Mouse (Mus musculus): Measurements from ENCODE around the gene Zfp609. TPM values are rescaled to one million over a fixed set of nuclear protein-coding genes. Genes with fewer than 3 reads are reported as not detected.

Zfp609 gene
- polyA plus RNA-seq (2016; fragmentation: Nextera tagmentation; extraction: Ambion mirVana) = 12.1 and 12.8 TPM in 2 replicates

DNA sequence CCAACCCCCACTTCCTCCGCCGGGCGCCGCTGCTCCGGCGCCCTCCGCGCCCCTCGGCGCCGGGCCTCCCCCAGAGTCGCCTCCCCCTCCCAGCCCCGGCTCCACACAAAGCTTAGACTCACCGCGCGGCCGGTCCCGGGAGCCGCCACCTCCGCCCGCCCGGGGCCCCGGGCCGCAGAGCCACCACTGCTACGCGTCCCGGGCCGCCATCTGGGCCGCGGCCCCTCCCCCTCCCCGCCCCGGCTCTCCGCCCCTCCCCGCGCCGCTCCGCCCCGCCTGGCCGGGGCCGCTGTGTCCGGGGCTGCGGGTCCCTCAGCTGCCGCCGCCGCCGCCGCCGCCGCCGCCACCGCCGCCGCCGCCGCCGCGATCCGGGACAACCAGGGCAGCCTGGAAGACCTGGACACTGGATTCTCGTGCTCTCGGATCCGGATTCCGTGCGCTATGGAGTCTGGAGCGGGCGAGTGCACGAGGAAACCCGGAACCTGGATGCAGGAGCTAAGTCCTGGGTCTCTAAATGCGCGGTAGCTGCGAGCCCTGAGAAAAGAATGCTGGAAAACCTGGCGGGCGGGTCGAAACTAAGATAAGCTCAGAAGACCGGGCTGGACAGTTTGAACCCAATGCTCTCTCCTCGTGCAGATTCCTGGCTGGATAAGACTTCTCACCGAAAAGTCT, at the start of gene Zfp609:
TSS of gene Zfp609 (minus strand) at position 221 of the 672 bp plus-strand sequence.
- Histone ChIP-seq H3K27ac (peak within 1 kb of the TSS; percentile 96), H3K4me3 (peak within 1 kb of the TSS; percentile 95), H3K27me3 (replicated peaks) (no peaks in the 10 kb centered on the region; the same call in 1 of the 2 replicates), H3K4me2 (replicated peaks) (peak within 1 kb of the TSS; percentile 69), H3K4me1 (peaks cover 47% of the 10 kb centered on the region), H3K36me3 (no peaks in the 10 kb centered on the region), H3K9me3 (no peaks in the 10 kb centered on the region), H3K9ac (peak within 1 kb of the TSS; percentile 97)
- ATAC-seq (ENCODE audit: low FRiP score, low read depth) = peak; percentile 82
- WGBS = under 1% methylated on average over 68 of the region's 76 CpGs

DNA sequence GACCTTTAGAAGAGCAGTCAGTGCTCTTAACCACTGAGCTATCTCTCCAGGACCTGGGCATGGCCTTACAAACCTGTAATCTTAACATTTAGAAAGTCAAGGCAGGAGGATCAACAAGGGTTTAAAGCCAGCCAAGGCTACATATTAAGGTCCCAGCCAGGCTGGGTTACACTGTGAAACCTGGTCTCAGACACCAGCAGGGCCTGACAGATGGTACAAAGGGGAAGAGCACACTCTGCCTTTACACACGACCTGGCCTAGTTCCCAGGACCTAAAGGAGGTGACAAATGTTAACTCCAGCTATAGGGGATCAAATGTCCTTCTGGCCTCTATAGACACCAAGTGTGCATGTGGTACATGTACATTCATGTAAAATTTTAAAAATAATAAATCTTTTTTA, 32.3 kb upstream of the Zfp609 start:
- Histone ChIP-seq H3K4me2 (replicated peaks) (no peak overlapping the region), H3K27ac (no peak overlapping the region), H3K9ac (no peak overlapping the region), H3K4me1 (no peaks in the 10 kb centered on the region), H3K9me3 (no peaks in the 10 kb centered on the region), H3K36me3 (peaks cover 47% of the 10 kb centered on the region), H3K27me3 (replicated peaks) (no peaks in the 10 kb centered on the region), H3K4me3 (no peak overlapping the region)
- WGBS = 61% methylated on average over 1 of the region's 1 CpGs
- no peak for ATAC-seq (ENCODE audit: low FRiP score, low read depth)

DNA sequence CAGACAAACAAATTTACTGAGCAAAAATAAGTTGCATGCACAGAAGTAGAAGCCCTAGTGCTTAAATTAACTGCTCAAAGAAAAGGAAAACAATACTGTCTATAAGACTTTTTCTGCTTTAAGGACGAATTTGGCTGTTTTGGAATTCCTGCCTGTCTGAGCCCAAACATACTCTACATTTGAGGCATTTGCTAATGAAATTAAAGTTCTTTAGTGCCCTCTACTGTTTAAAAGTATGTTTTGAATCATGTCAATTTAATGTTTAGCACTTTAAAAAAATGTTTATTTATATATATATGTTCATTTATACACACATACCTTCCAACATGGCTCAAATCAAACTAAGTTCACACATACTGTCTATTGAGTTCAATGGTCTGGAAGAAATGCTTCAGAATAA, 22.8 kb upstream of the Zfp609 start:
- H3K9me3 ChIP-seq = no peaks in the 10 kb centered on the region
- H3K4me1 ChIP-seq = peaks cover 18% of the 10 kb centered on the region
- no peak overlapping the region for H3K4me2 ChIP-seq (replicated peaks)
- peaks cover 8% of the 10 kb centered on the region; the same call in 1 of the 2 replicates for H3K36me3 ChIP-seq
- no peak overlapping the region for H3K9ac ChIP-seq
- ATAC-seq (ENCODE audit: low FRiP score, low read depth) = no peak
- 26% methylated on average over 1 of the region's 1 CpGs for WGBS
- H3K4me3 ChIP-seq = no peak overlapping the region
- no peaks in the 10 kb centered on the region for H3K27me3 ChIP-seq (replicated peaks)
- no peak overlapping the region for H3K27ac ChIP-seq

DNA sequence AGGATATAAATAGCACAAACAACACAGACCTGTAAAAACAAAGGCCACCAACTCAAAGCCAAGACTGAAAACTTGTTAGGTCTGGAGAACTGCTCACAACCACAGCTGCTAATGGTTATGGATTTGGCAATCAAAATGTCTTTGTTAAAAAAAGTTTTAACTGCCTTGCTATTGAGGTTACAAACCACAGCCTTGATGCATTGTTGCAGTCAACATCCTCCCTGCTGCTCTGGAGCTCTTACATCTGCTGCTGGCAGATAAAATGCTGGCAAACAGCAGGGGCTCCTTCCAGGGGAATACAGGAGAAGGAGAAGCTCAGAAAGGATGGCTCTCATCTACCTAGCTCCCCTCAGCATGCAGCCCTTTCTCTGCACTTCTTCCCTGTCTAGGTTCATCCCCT, 20.8 kb upstream of the Zfp609 start:
- Histone ChIP-seq H3K9ac (no peak overlapping the region), H3K4me3 (no peak overlapping the region), H3K36me3 (peaks cover 3% of the 10 kb centered on the region; the same call in 1 of the 2 replicates), H3K4me1 (peaks cover 22% of the 10 kb centered on the region), H3K9me3 (no peaks in the 10 kb centered on the region), H3K27me3 (replicated peaks) (no peaks in the 10 kb centered on the region), H3K4me2 (replicated peaks) (no peak overlapping the region), H3K27ac (no peak overlapping the region)
- ATAC-seq (ENCODE audit: low FRiP score, low read depth) = no peak

DNA sequence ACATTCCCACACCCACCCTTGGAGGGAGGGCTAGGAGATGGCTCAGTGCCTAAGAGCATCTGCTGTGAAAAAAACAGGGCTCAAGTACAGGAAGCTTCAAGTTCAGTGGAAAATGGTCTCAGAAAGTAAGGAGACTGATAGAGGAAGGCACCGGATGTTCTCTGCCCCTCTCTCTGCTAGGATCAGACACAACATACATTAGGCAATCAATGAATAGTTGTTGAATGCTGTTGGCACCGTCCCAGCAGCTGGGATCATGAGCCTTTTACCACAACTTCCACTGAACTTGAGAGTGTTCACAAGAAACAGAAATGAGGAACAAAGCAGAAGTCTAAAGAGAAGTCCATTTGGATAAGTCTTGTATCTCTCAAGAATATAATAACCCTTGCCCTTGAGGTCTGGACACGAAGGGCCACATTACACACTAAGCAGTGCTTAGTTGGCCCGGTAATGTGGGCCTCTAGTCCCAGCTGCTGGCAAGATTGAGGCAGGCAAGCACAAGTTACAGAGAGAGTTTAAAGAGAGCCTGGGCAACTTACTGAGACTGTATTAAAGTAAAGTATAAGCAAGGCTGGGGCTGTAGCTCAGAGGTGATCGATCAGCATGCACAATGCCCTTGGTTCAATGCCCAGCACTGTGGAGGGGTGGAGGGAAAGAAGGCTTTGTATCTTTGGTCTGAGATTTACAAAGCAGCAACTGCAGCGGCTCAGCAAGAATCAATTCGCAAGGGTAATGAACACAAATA, 17.2 kb upstream of the Zfp609 start:
- Histone ChIP-seq H3K4me1 (peaks cover 22% of the 10 kb centered on the region), H3K4me2 (replicated peaks) (no peak overlapping the region), H3K4me3 (no peak overlapping the region), H3K9ac (no peak overlapping the region), H3K27ac (0 out of 2 replicates have a peak overlapping the region, but pooled peaks have one; percentile 17), H3K9me3 (no peaks in the 10 kb centered on the region), H3K36me3 (no peaks in the 10 kb centered on the region; the same call in 1 of the 2 replicates), H3K27me3 (replicated peaks) (no peaks in the 10 kb centered on the region)
- 41% methylated on average over 7 of the region's 7 CpGs for WGBS
- no peak for ATAC-seq (ENCODE audit: low FRiP score, low read depth)

DNA sequence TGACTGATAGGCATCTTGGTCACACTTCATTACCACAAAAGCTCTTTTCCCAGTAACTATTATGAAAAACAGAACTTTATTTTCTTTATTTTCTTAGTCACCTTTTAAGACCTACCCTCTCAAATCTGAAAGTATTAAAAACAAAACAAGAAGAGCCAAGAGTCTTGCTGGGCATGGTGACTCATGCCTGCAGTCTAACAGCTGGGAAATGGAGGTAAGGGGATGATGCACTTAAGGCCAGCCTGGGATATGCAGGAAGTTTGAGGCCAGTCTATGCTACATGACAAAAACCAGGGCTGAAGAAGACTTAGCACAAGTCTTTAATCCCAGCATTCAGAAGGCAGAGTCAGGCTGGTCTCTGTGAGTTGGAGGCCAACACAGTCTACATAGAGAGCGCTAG, 12.5 kb upstream of the Zfp609 start:
- Histone ChIP-seq H3K27me3 (replicated peaks) (no peaks in the 10 kb centered on the region), H3K36me3 (peaks cover 7% of the 10 kb centered on the region), H3K4me2 (replicated peaks) (no peak overlapping the region), H3K9me3 (no peaks in the 10 kb centered on the region), H3K4me3 (no peak overlapping the region), H3K4me1 (peaks cover 7% of the 10 kb centered on the region), H3K27ac (no peak overlapping the region), H3K9ac (no peak overlapping the region)
- 100% methylated on average over 1 of the region's 1 CpGs for WGBS
- ATAC-seq (ENCODE audit: low FRiP score, low read depth) = no peak

DNA sequence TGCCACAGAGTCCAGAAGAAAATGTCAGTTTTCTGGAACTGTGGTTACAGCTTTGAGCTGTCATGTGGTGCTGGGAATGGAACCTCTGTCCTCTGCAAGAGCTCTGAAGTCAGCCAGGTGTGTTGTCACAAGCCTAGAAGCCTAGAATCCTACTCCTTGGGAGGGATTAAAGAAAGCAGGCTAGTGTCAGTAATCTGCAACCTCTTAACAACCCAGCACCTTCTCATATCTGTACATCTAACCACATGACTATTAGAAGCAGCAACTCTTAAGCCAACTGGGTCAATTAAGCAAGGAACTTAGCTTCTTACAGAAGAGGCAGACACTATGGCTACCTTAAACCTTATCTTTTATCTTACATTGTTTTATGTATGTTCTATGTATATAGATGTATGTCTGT, 9.6 kb upstream of the Zfp609 start:
- peaks cover 4% of the 10 kb centered on the region for H3K4me1 ChIP-seq
- peaks cover 7% of the 10 kb centered on the region for H3K36me3 ChIP-seq
- H3K4me3 ChIP-seq = no peak overlapping the region
- H3K9me3 ChIP-seq = no peaks in the 10 kb centered on the region
- H3K27ac ChIP-seq = no peak overlapping the region
- H3K27me3 ChIP-seq (replicated peaks) = no peaks in the 10 kb centered on the region
- no peak overlapping the region for H3K9ac ChIP-seq
- no peak for ATAC-seq (ENCODE audit: low FRiP score, low read depth)
- H3K4me2 ChIP-seq (replicated peaks) = no peak overlapping the region

DNA sequence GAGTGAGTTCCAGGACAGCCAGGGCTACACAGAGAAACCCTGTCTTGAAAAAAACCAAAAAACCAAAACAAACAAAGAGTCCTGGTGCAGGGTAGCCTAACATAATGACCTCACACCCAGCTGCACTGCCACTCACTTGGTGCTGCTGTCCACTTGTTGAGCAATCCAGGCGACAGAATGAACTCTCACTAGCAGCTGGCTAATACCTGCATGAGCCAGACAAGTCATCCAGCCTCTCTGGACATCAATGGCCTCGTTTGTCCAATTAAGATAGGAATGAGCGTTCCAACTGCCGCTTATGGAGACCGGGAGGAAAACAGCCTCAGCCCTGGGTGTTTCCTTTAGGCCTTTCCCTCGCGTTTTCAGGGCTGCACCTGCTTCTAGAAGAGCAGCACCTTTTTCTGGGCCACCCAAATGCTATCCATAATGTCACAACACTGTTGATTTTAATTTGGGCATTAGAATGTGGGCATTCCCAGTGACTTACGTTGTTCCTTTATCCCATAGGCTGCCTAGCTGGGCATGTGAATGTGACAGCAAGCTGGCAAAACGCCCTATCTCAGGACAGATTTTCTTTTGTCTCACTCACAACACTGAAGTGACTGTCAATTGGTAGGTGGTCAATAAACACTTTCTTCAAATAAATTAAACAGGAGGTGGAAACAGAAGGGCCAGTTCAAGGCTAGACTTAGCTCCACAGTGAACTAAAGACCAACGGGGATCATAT, 7.4 kb upstream of the Zfp609 start:
- Histone ChIP-seq H3K9me3 (no peaks in the 10 kb centered on the region), H3K4me2 (replicated peaks) (no peak overlapping the region), H3K9ac (no peak overlapping the region), H3K36me3 (peaks cover 7% of the 10 kb centered on the region; the same call in 1 of the 2 replicates), H3K4me1 (peaks cover 11% of the 10 kb centered on the region), H3K4me3 (no peak overlapping the region), H3K27me3 (replicated peaks) (no peaks in the 10 kb centered on the region), H3K27ac (0 out of 2 replicates have a peak overlapping the region, but pooled peaks have one; percentile 3)
- WGBS = 50% methylated on average over 10 of the region's 10 CpGs
- ATAC-seq (ENCODE audit: low FRiP score, low read depth) = no peak

DNA sequence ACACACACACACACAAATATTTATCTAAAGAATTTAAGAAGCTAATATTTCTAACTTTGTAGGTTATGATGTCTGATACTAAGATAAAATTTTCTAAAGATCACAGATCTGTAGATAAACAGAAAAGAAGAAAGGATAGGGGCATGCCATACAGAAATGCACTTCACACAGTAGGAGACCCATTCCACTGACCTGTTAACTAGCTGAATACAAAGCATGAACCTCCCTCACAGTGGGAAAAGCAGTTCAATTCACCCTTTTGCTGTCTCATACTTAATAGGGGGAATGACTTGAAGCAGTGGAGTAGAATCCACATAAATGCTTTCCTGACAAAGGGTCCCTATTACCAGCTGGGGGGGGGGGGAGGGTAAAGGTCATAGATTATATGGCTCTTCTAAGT, 6.3 kb upstream of the Zfp609 start:
- Histone ChIP-seq H3K36me3 (peaks cover 7% of the 10 kb centered on the region; the same call in 1 of the 2 replicates), H3K4me2 (replicated peaks) (no peak overlapping the region), H3K27ac (no peak overlapping the region), H3K9ac (no peak overlapping the region), H3K4me1 (peaks cover 15% of the 10 kb centered on the region), H3K27me3 (replicated peaks) (no peaks in the 10 kb centered on the region), H3K9me3 (no peaks in the 10 kb centered on the region), H3K4me3 (no peak overlapping the region)
- ATAC-seq (ENCODE audit: low FRiP score, low read depth) = peak; percentile 66; the same call in 1 of the 2 replicates

DNA sequence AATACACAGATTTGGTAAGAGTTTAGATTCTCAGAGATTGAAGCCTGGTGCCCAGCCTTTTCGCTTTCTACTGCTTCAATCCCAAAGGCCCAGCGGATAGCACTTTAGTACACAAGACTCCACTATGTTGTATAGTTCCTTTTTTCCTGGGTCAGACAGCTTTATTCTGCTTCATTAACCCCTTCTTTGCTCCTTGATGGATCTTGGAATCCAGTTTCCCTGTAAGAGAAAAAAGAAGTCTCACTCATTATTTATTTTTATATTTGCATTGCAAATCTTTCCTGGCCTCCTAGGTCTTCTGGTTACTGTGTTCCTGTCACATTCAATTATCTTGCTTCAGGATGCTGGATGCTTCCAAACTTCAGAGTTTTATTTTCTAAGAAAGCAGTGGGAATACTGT, 5.9 kb upstream of the Zfp609 start:
- H3K4me1 ChIP-seq = peaks cover 19% of the 10 kb centered on the region

DNA sequence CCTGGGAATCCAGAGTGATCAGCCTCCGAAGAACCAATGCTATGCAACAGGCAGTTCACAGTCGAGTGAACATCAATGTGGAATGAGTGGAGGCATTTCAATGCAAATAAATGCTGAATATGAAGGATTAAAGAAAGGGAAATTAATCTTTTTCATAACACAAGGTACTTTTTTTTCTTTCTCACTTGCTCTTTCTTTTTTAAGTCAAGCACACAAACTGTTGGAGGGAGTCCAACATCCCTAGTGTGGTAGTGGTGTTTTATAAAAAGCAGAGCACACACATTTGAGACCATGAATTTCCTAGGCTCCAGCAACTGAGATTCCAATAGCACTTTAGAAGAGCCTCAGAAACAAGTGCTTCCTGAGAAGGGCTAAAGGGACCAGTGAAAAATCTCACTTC, 4.7 kb upstream of the Zfp609 start:
- no peak overlapping the region for H3K27ac ChIP-seq
- ATAC-seq (ENCODE audit: low FRiP score, low read depth) = no peak
- H3K4me3 ChIP-seq = no peak overlapping the region

More for the DNA sequence above, 5.9 kb upstream of the Zfp609 start:
- Histone ChIP-seq H3K4me3 (no peak overlapping the region), H3K27ac (no peak overlapping the region), H3K36me3 (peaks cover 4% of the 10 kb centered on the region; the same call in 1 of the 2 replicates), H3K4me2 (replicated peaks) (no peak overlapping the region), H3K9me3 (no peaks in the 10 kb centered on the region), H3K27me3 (replicated peaks) (no peaks in the 10 kb centered on the region; the same call in 1 of the 2 replicates), H3K9ac (no peak overlapping the region)
- 0 out of 2 replicates have a peak, but pooled peaks have one; percentile 56 for ATAC-seq (ENCODE audit: low FRiP score, low read depth)
- WGBS = 12% methylated on average over 2 of the region's 2 CpGs

DNA sequence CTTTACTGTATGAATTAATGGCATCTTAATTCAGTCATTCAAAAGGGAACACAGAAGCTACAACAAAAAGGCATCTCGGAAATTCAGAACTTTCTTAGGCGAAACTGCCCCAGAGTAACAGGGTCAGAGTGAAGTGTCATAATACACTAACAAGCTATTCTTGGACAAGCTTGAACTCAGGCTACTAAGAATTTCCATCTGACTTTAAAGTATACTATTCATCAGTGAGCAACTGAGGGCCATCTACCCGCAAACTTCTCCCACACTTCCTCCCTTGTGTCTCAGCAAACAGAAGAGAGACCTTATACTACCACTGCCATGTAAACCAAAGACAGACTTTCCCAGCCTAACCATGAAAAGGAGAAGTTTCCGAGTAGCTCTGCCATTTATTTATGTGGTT, 3.8 kb upstream of the Zfp609 start:
- H3K36me3 ChIP-seq = no peaks in the 10 kb centered on the region
- WGBS = 41% methylated on average over 4 of the region's 4 CpGs
- H3K9me3 ChIP-seq = no peaks in the 10 kb centered on the region
- no peak overlapping the region for H3K4me3 ChIP-seq
- no peak overlapping the region for H3K4me2 ChIP-seq (replicated peaks)
- no peak overlapping the region for H3K27ac ChIP-seq
- ATAC-seq (ENCODE audit: low FRiP score, low read depth) = no peak
- peaks cover 24% of the 10 kb centered on the region for H3K4me1 ChIP-seq
- no peaks in the 10 kb centered on the region; the same call in 1 of the 2 replicates for H3K27me3 ChIP-seq (replicated peaks)
- H3K9ac ChIP-seq = no peak overlapping the region

More for the DNA sequence above, 4.7 kb upstream of the Zfp609 start:
- no peaks in the 10 kb centered on the region for H3K36me3 ChIP-seq
- no peaks in the 10 kb centered on the region; the same call in 1 of the 2 replicates for H3K27me3 ChIP-seq (replicated peaks)
- no peak overlapping the region for H3K9ac ChIP-seq
- no peaks in the 10 kb centered on the region for H3K9me3 ChIP-seq
- H3K4me2 ChIP-seq (replicated peaks) = no peak overlapping the region
- 24% methylated on average over 2 of the region's 2 CpGs for WGBS
- H3K4me1 ChIP-seq = peaks cover 22% of the 10 kb centered on the region

Measured in neural tube, embryonic 12.5 days (tissue).